Mouse (Mus musculus) spleen, embryonic (tissue): ENCODE data around the gene Adgrv1.
"Not testable (repeated sequence)": the region's sequence is repeated elsewhere in the genome, so short reads cannot be mapped to it uniquely, and the experiment has no call there.

ENCODE experiments used
- CTCF ChIA-PET: fragments of 350-600 bp; sonication (Branson Sonifier 250); formaldehyde crosslinking; loops from one replicate; lab custom pipeline; 2022; lab: Charles Lee

Gene Adgrv1

GRCm38 (mm10) chr13:81342987-81343596 is 289.9 kb downstream of the Adgrv1 start:
- CTCF ChIA-PET: no interaction called here

DNA sequence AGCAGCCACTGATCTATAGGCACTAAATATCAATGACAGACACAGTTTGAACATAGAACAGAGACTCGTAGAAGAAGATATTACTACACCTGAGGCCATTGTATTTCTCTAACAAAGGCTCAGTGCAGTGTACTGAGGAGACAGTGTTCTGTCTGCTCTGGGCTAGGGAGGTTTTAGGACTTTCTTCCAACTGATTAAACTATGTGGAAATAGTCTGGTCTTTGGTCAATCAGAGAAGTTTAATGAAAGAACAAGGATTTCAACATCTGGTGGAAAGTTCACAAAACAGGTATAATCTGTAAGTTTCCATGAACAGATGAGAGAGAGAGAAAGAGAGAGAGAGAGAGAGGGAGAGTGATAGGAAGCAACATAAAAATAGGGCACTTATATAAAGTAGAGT is 297.7 kb downstream of the Adgrv1 start:
- CTCF ChIA-PET: no interaction called here

DNA sequence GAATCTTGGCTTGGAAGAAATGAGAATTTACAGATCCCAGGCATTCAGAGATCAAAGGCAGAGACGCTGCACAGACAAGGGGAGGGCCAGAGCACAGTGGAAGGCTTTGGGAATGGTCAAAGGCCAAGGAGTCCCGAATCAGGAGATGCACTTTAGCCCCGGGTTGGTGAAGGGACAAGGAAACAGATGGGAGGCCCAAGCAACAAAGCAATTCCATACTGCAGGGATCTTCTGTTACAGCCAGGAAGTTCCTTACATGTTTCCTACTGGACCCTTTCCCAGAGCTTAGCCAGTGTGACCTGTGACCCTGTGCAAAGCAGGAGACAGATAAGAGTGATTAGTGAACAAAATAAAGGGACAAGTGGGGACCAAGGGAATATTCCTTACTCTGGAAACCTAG is 300.9 kb downstream of the Adgrv1 start:
- CTCF ChIA-PET: no interaction called here

DNA sequence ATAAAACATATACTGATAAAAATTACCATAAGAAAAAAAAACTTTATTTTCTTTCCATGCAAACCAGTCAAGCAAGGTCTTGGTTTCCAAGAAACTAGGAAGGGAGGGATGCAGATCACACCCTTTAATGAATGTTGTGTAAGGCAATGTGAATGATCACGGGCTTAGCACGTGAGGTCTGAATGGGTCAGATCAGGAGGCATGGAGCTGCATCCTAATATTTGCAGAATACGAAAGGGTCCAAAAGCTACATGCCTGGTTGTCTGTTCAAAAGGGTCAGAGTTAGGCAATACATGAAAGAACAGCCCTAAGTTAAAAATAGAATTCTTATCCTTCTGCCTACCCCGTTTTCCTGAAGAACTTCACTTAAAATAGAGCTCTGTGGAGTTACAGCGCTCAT is 303.2 kb downstream of the Adgrv1 start:
- CTCF ChIA-PET: no interaction called here

- CTCF ChIA-PET: no interaction called here
These were observed 304.8 kb downstream of the Adgrv1 start for GRCm38 (mm10) chr13:81328181-81328580.

DNA sequence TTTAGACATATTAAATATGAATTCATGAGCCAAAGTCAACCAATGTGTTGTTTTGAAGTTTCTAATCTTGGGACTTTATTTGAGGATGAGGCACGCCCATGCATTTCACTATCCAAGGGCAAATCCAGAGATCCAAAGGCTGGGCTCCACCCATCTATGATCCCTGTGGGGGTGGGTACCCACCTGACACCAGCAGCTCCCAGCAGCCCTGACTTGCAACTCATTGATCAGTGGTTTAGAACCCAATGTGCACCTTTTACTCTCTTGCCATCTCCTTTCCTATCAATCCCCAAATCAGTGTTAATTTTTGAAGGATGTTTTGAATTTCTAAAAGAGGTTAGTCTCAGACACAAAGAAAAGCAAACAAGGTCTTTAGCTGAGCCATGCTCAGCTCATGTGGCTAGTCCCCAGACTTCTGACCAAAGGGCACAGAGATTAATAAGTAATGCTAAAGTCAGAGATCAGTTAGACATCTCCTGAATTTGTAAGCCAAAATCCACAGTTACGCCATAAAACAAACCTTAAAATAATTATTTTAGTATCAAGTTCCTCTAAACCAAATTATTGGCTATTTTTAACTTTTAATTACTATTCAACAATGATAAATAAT is 307.2 kb downstream of the Adgrv1 start:
- CTCF ChIA-PET: interaction anchor here (0.6 kb wide), 1 partner anchor 447 kb away, joined by 3 read pairs; no protein-coding TSS in a partner anchor

GRCm38 (mm10) chr13:81323546-81324316 is 309.2 kb downstream of the Adgrv1 start:
- CTCF ChIA-PET: no interaction called here

GRCm38 (mm10) chr13:81316581-81316980 is 316.4 kb downstream of the Adgrv1 start:
- CTCF ChIA-PET: no interaction called here

GRCm38 (mm10) chr13:81314306-81315120 is 318.4 kb downstream of the Adgrv1 start:
- CTCF ChIA-PET: no interaction called here

DNA sequence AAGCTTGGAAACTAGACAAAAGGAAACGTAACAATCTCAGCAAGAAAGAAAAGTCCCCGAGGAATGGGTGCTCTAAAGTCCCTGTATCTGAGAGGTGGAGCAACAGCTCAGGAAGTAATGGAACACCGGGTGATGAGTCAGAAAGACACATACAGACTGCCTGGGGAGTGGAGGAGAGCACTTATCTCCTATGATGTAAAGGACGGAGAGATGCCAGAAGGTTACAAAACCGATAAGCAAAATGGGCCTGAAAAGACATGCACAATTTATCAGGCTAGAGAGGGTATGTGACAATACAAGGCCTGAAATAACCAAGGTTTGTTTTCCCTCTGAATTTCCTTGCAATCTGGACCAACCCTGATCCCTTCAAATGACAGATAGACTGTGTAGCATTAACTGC is 320.8 kb downstream of the Adgrv1 start:
- CTCF ChIA-PET: interaction anchor here (0.5 kb wide), 1 partner anchor 178 kb away, joined by 4 read pairs; no protein-coding TSS in a partner anchor

DNA sequence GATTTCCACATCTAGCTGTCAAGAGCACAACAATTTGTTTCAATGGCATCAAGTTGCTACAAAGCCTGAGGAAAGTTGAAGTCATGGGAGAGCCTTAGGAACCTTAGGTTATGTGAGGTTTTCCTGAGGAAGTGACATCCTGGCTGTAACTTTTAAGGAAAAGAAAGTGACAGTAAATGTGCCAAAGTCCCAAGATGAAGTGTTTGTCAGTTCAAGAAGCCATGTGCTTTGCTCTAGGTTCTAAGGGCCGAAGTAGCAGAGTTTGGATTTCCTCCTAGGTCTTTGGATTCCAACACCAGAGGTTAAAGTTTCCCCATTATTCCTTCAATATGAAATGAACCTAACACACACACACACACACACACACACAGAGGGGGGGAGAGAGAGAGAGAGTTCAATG is 332.1 kb downstream of the Adgrv1 start:
- CTCF ChIA-PET: no interaction called here

GRCm38 (mm10) chr13:81294106-81294505 is 338.8 kb downstream of the Adgrv1 start:
- CTCF ChIA-PET: no interaction called here

- CTCF ChIA-PET: no interaction called here
These were observed 350.8 kb downstream of the Adgrv1 start for GRCm38 (mm10) chr13:81282193-81282592.

- CTCF ChIA-PET: no interaction called here
These were observed 352.2 kb downstream of the Adgrv1 start for GRCm38 (mm10) chr13:81280650-81281229.

DNA sequence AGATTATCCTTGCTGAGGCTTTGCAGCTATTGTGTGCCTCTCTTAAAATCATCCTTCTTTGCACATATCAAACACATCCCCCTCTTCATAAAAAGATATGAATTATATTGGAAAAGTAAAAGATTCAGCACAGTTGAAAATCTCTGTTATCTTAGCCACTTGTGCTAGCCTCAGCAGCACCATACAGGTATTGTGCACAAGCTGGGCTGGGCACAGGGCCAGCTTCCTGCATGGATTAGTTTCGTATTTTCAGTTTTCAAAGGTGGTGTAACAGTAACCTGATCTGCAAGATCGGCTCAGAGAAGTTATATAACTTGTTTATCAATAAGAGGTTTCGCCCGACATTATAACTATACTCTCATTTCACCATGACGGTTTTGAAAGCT is 353.6 kb downstream of the Adgrv1 start:
- CTCF ChIA-PET: no interaction called here

- CTCF ChIA-PET: no interaction called here
These were observed 354.1 kb downstream of the Adgrv1 start for GRCm38 (mm10) chr13:81278669-81279350.

GRCm38 (mm10) chr13:81273837-81274236 is 359.1 kb downstream of the Adgrv1 start:
- CTCF ChIA-PET: no interaction called here

DNA sequence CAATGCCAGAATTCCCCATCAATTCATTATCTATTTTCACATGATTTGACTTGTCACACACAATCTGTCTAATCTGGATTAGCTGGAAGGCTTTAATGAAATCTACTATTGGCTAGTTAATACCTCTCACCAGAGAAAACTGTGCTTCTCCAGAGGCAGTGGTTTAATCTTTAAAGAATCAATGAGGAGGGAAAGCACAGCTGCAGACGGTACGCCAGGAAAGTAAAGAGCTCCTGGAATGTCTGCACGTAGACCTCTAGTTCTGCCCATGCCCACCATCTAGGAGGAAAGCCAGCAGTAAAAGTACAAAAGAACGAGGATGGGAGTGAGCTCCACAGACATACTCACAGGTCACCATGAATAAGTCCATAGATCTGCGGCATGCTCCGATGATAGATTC is 362.6 kb downstream of the Adgrv1 start:
- CTCF ChIA-PET: no interaction called here

DNA sequence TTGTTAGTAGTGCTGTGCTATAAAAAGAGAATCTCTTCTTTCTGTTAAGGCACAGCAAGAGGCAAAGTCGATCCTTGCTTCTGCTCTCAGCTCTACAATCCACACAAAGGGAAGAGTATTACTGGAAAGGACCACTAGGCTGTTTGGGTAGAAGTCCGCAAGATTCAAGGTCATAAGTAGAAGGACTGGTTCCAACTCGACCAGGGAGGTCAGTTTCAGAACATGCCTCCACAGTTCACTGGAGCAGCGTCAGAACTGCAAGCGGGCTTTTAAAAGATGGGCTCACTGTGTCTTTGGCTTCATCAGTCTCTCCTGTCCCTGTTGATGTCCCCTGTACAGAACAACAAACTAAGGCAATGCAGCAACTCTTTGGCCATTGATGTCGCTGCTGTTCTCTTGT is 363.9 kb downstream of the Adgrv1 start:
- CTCF ChIA-PET: interaction anchor here (0.7 kb wide), 1 partner anchor 81 kb away, joined by 4 read pairs; no protein-coding TSS in a partner anchor

- CTCF ChIA-PET: not testable (repeated sequence)
These were observed 365.5 kb downstream of the Adgrv1 start for GRCm38 (mm10) chr13:81267489-81267888.

DNA sequence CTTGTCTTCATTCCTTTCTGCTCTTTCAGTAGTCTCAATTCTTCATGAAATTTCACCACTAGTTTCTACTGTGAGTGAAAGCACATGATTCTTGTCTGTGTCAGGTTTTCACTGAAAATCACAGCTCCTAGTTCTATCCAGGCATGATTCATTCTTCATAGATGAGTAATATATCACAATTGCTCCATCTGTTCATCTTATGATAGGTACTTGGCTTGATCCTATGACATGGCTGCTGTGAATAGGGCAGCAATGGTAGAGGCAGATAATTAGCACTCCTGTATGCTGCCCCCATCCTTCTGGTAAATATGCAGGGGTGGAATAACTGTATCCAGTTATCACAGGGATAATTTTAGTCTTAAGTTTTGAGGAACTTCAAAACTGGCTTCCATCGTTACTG is 368.5 kb downstream of the Adgrv1 start:
- CTCF ChIA-PET: no interaction called here
